Mouse (Mus musculus): ENCODE data around the gene Ropn1.
A peak's percentile ranks its signal among the peaks of the same experiment; 100 is the strongest.
"Not testable (repeated sequence)": the region's sequence is repeated elsewhere in the genome, so short reads cannot be mapped to it uniquely, and the experiment has no call there.

Gene Ropn1

DNA sequence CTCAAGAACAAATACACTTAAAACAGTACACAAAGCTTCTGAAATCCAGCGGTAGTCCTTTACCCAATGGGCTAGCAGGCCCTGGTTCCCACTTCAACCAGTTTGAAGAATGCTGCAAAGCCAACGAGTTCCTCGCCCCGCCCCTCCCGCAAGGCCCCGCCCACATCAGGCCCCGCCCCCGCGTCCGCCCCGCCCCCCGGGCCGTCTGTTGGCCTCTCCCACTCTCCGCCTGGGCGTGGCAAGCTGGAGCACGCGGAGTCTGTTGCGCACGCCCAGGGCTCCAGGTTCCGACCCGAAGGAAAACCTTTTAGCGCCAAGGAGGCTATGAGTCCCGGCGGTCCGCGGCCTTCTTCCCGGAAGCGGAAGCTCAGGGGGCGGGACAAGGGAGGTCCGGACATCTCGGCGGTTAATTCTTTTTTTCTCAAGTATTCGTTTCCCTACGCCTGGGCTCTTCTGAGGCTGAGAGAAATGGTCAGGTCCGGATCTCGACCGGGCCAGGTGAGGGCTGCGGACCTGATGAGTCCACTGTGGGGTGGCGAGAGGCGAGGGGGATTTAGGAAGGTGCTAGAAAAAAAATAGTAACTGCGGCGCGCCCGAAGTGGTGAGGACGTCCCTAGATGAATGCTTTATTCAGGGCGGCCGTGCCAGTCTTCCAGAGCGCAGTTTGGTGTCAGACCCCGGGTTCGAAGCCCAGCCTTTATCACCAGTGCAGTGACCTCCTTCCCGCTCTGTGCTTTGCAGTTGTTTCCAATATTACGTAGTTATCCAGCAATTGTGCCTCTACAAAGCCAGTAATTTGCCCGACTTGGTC, 40.8 kb downstream of the Ropn1 start, which contains the start of gene Ccdc14:
Gene Ccdc14, plus strand, starts transcription at position 283 of the 811 bp plus-strand sequence.
- DNase-seq (ENCODE audit: low spot score) = peak; percentile 97

GRCm38 (mm10) chr16:34691156-34691555, 41.4 kb downstream of the Ropn1 start:
- peak; percentile 51 for DNase-seq (ENCODE audit: low spot score)

GRCm38 (mm10) chr16:34694477-34694876, 44.8 kb downstream of the Ropn1 start:
- DNase-seq (ENCODE audit: low spot score) = no peak

- DNase-seq (ENCODE audit: low spot score) = not testable (repeated sequence)
These were observed 49.0 kb downstream of the Ropn1 start for GRCm38 (mm10) chr16:34698721-34699120.

GRCm38 (mm10) chr16:34700165-34700827, 50.6 kb downstream of the Ropn1 start:
- DNase-seq (ENCODE audit: low spot score) = peak; percentile 95

DNA sequence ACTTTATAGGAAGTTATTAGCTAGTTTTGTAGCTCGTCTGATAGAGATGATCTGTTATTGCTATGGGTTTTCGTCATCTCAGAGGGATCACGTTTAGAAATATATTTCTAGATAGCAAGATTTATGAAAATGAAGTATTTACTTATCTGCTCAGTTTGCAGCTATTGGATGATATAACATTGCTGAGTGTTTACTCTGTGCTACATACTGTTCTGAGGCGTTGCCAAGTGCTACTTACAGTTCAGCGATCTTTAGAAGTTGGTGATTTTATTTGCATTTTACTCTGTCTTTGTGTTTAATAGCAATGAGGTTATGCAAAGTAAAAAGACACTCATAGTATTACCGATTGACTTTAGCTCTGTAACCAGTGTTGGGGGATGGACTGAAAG, 51.1 kb downstream of the Ropn1 start:
- DNase-seq (ENCODE audit: low spot score) = no peak

- DNase-seq (ENCODE audit: low spot score) = no peak
These were observed 56.3 kb downstream of the Ropn1 start for GRCm38 (mm10) chr16:34706019-34706418.

DNA sequence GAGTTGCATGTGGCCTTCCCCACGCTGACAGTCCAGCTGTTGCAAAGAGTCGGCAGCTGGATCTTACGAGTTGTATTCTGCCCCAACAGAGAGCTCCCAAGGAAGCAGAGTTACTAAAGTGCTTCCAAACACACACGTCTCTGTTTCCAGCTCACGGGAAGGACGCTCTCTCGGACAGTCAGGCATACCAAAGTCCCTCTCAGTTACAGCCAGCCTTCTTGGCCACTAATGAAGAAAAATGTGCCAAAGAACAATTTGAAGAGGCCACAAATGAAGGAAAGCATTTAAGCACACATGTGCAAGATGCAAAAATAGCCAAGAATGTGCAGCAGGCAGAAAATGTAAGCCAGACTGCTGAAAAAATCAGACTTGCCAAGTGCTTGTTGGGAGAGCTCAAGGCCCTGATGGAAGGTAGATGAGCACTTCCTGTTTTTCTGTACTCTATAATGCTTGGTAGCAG, 56.8 kb downstream of the Ropn1 start:
- peak; percentile 68 for DNase-seq (ENCODE audit: low spot score)

DNA sequence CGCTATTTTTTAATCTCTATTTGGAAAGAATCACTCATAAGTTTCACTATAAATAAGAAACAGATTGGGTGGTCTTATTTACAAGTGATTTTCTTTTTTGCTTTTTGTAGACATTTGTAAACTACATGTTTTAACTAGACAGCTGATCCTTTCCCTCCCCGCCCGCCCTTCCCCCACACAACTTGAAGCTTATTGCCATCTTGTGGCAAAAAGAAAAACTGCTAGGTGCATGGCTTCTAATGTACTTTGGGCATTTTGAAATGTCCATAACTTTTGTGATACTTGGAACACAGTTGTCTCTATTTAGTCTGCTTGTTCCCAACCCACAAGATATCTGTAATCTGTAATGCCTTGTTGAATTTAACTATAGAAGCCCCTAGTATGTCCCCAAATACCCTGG, 61.8 kb downstream of the Ropn1 start:
- DNase-seq (ENCODE audit: low spot score) = peak; percentile 80

DNA sequence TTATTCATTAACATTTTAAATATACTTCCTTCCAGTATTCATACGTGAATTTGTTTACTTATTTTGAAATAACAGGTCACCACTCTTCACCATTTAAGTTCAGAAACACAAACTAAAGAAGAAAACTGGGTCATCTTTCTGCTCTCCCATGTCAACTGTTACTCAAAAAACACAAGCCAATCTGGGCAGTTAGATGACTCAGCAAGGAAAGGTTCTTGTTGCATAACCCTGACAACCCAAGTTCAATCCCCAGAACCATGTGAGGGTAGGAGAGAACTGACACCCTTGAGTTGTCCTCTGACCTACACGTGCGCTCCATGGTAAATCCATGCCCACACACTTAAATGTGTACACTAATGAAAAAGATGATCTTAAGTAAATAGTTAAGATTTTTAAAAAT, 75.4 kb downstream of the Ropn1 start:
- peak; percentile 56 for DNase-seq (ENCODE audit: low spot score)

Data from adipocyte (in vitro differentiated cells).